Mouse (Mus musculus): ENCODE measurements around the gene Tex29. TPM values are rescaled to one million over a fixed set of nuclear protein-coding genes. Genes with fewer than 3 reads are reported as not detected.

The Tex29 gene
- polyA plus RNA-seq, 1 experiment, result not detected

DNA sequence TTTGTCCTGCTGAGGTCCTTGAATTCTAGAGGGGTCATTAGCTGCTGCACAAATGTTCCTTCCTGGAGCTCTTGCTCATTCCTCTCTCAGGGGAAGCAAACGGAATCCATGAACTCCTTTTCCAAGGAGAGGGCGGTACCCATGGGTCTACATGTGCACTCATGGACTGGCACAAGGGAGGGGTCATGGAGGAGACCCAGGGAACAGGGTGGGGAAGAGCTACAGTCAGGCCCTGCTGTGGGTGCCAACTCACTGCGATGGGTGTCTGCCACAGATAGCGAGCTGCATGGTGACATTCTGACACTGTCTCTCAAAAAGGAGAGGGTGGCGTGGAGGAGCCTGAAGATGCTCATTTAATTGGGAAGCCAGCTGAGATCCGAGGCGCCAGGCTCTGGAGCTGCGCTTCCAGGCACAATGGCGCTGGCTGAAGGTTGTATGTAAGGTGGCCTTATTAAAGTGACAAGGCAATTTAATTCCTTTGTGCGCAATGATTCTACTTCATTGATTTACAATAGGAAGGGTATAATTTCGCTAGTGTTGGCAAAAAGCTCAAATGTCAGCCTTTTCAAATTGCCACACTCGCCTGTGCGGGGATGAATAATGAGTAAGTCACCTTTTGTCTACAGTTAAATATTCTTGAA lies 55.9 kb downstream of the Tex29 start:
- 58% methylated on average over 13 of the region's 13 CpGs for whole genome bisulfite sequencing
- no peak overlapping the region for H3K4me3 ChIP-seq (replicated peaks; ENCODE audit: insufficient read depth, low read depth, low read length)
- no peaks in the 10 kb centered on the region for H3K27me3 ChIP-seq (ENCODE audit: control insufficient read depth, insufficient read depth, low read length)
- H3K27ac ChIP-seq (ENCODE audit: insufficient read depth, low read length), result no peak overlapping the region
- DNase-seq, result no peak
- H3K4me1 ChIP-seq (ENCODE audit: control insufficient read depth, insufficient read depth, low read length), result no peaks in the 10 kb centered on the region
- no peak for TF ChIP-seq POLR2A (IDR thresholded peaks at IDR 0.05; ENCODE audit: borderline replicate concordance, insufficient read depth, low read length)
- TF ChIP-seq CTCF (IDR thresholded peaks at IDR 0.05; ENCODE audit: borderline replicate concordance, insufficient read depth, low read depth, low read length), result no peak

DNA sequence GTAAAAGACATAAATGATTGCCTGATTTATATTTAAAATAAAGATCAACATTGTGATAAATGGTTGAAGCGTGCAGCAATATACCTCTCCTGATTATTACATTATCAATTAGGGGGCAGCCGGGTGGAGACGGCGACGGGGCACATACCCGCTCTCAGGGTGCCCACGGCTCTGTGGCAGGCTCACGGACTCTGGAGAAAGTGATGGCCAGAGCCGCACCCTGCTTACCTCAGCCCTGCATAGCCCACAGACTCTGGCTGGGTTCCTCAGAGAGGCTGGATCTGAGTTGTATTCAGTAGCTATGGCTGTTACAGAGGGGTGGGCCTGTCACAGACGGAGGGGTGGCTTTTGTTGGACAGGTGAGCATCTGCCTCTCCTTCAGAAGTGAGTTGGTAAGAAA lies 56.4 kb downstream of the Tex29 start:
- Histone ChIP-seq H3K4me3 (replicated peaks; ENCODE audit: insufficient read depth, low read depth, low read length) (no peak overlapping the region), H3K27ac (ENCODE audit: insufficient read depth, low read length) (no peak overlapping the region), H3K4me1 (ENCODE audit: control insufficient read depth, insufficient read depth, low read length) (no peaks in the 10 kb centered on the region), H3K27me3 (ENCODE audit: control insufficient read depth, insufficient read depth, low read length) (no peaks in the 10 kb centered on the region)
- DNase-seq, result no peak
- 71% methylated on average over 10 of the region's 10 CpGs for WGBS
- TF ChIP-seq POLR2A (IDR thresholded peaks at IDR 0.05; ENCODE audit: borderline replicate concordance, insufficient read depth, low read length), result no peak
- TF ChIP-seq CTCF (IDR thresholded peaks at IDR 0.05; ENCODE audit: borderline replicate concordance, insufficient read depth, low read depth, low read length), result no peak

DNA sequence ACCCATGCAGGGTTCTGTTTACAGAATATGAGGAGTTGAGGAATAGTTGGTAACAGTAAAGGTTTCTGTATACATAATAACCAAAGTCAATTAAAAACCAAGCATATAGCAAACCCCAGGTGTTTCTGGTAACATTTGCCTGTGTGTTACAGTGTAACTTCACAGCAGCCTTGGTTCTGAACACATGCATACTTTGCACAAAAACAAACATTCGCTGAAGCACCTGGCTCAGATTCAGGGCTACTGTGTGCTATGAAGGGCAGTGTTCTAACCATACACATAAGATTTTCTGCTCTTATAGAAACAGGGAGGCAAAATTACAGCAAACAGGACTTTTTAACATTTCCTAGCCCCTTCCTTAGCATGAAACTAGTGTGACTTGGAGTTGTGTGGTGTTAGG lies 58.5 kb downstream of the Tex29 start:
- Histone ChIP-seq H3K4me1 (ENCODE audit: control insufficient read depth, insufficient read depth, low read length) (no peaks in the 10 kb centered on the region), H3K27ac (ENCODE audit: insufficient read depth, low read length) (no peak overlapping the region), H3K4me3 (replicated peaks; ENCODE audit: insufficient read depth, low read depth, low read length) (no peak overlapping the region), H3K27me3 (ENCODE audit: control insufficient read depth, insufficient read depth, low read length) (no peaks in the 10 kb centered on the region)
- no peak for TF ChIP-seq POLR2A (IDR thresholded peaks at IDR 0.05; ENCODE audit: borderline replicate concordance, insufficient read depth, low read length)
- TF ChIP-seq CTCF (IDR thresholded peaks at IDR 0.05; ENCODE audit: borderline replicate concordance, insufficient read depth, low read depth, low read length), result no peak
- 77% methylated on average over 1 of the region's 1 CpGs for WGBS
- DNase-seq, result no peak

Other genes with a start within 250 kb of the Tex29 start
- gene Ankrd10, start 204.7 kb upstream of the Tex29 start, polyA plus RNA-seq (2012; rRNA removed), result 53.0 and 53.4 TPM in 2 replicates
- not detected in 2 replicates for gene 1700016D06Rik, start 139.4 kb upstream of the Tex29 start, polyA plus RNA-seq (2012; rRNA removed)
- 134 and 151 TPM in 2 replicates for gene Arhgef7, start 112.8 kb upstream of the Tex29 start, polyA plus RNA-seq (2012; rRNA removed)

All from cerebellum, adult 2 months (tissue).